Mouse (Mus musculus) embryonic facial prominence, embryonic 14.5 days (tissue): ENCODE measurements at regions not wholly inside any gene's neighbourhood (a gene's known extent, or its start where the extent isn't known, plus 50 kb on each side); places are given as distances from the start of the nearest gene placed in this dataset.

ENCODE experiments used
- ATAC-seq: fragments of 200-750 bp; cut with Nextera tagmentation; 2 replicates; pipeline ENCODE4 v1.8.0; 2017; ENCODE audit warnings: low read depth, moderate number of reproducible peaks, moderate TSS enrichment
- DNase-seq: peaks from one replicate; pipeline ENCODE4 v3.0.0-alpha.2; 2015; ENCODE audit warnings: low spot score
- H3K27ac ChIP-seq: fragments of 300-500 bp; sonication (generic); replicated peaks from 2 replicates; pipeline ENCODE4 v1.5.1; 2014; ENCODE audit warnings: low read depth, mild to moderate bottlenecking, low read length, moderate library complexity
- H3K27me3 ChIP-seq: fragments of 300-500 bp; sonication (generic); replicated peaks from 2 replicates; pipeline ENCODE4 v1.6.1; 2014; ENCODE audit warnings: low read length; ENCODE audit not compliant: control insufficient read depth, insufficient read depth
- H3K36me3 ChIP-seq: fragments of 300-500 bp; sonication (generic); 2 replicates; pipeline ENCODE4 v1.6.1; 2014; ENCODE audit warnings: low read length, mixed read lengths; ENCODE audit not compliant: control insufficient read depth, insufficient read depth
- H3K4me1 ChIP-seq: fragments of 300-500 bp; sonication (generic); 2 replicates; pipeline ENCODE4 v1.6.1; 2014; ENCODE audit warnings: antibody characterized with exemption, low read length; ENCODE audit not compliant: control insufficient read depth, insufficient read depth
- H3K4me2 ChIP-seq: fragments of 300-500 bp; sonication (generic); 2 replicates; pipeline ENCODE4 v1.6.1; 2014; ENCODE audit warnings: low read depth, mild to moderate bottlenecking, low read length, moderate library complexity, mixed read lengths
- H3K4me3 ChIP-seq: fragments of 300-500 bp; sonication (generic); 2 replicates; pipeline ENCODE4 v1.5.1; 2014; ENCODE audit warnings: low read depth, mild to moderate bottlenecking, low read length
- H3K9ac ChIP-seq: fragments of 300-500 bp; sonication (generic); 2 replicates; pipeline ENCODE4 v1.6.1; 2014; ENCODE audit warnings: low read depth, mild to moderate bottlenecking, low read length, moderate library complexity, mixed read lengths
- H3K9me3 ChIP-seq: fragments of 300-500 bp; sonication (generic); 2 replicates; pipeline ENCODE4 v1.6.1; 2016; ENCODE audit warnings: low read length; ENCODE audit not compliant: control insufficient read depth
- WGBS: fragments of 180-500 bp; shearing (Covaris S2); extraction: QIAGEN DNeasy Blood & Tissue Kit; methylation state at CpG from one replicate; pipeline ENCODE4 v1.1.7; 2014; 5-methylcytosine and 5-hydroxymethylcytosine counted together

GRCm38 (mm10) chr9:118294011-118294410 is 144.0 kb upstream of the Cmc1 start:
- WGBS, result 80% methylated on average over 8 of the region's 8 CpGs
- no peak overlapping the region for H3K4me3 ChIP-seq
- no peak overlapping the region for H3K9ac ChIP-seq
- H3K27me3 ChIP-seq, result no peaks in the 10 kb centered on the region
- no peak for ATAC-seq
- H3K4me2 ChIP-seq, result no peak overlapping the region
- no peak for DNase-seq
- H3K9me3 ChIP-seq, result no peaks in the 10 kb centered on the region
- H3K36me3 ChIP-seq, result no peaks in the 10 kb centered on the region
- no peak overlapping the region for H3K27ac ChIP-seq
- H3K4me1 ChIP-seq, result no peaks in the 10 kb centered on the region

- DNase-seq, result no peak
- no peak for ATAC-seq
These were observed 152.9 kb upstream of the Cmc1 start for GRCm38 (mm10) chr9:118302785-118303384.

DNA sequence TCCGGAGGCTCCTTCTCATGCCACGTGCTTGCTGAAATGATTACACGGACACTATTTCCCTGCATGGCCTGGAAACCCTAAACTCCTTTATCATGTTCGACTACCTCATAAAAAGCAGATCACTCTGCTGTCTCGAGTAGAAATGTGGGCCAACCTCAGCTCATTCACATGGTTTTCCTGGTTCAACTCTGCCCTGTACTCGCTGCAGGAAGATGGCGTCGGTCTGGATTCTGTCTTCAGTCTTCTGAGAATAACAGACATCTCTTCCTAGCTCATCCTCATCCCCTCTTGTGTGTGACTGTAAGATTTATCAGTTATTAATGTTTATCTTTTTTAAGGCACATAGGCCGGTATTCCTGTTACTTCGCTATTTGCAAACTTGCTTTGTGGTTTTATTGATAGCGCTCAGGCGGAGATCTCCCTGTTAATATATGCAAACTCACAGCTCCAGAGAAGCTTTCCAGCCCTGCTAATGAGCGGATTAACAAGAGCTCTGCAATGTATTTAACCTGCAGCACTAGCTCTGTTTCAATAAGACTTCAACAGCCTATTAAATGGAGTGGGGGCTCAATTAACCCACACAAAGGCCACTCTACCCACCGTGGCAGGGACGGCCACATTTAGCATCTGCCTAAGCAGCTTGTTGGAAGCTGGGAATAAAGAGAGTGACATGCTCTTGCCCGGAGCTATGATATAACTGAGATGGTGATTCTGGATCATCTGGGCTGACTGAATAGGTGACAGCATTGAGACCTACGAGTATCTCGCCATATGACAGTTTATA is 159.5 kb upstream of the Eomes start:
- Histone ChIP-seq H3K27me3 (no peaks in the 10 kb centered on the region), H3K4me2 (no peak overlapping the region), H3K36me3 (no peaks in the 10 kb centered on the region), H3K4me3 (no peak overlapping the region), H3K27ac (no peak overlapping the region), H3K9ac (no peak overlapping the region), H3K4me1 (no peaks in the 10 kb centered on the region), H3K9me3 (no peaks in the 10 kb centered on the region)
- ATAC-seq (no peak), DNase-seq (peak; percentile 33)
- 84% methylated on average over 18 of the region's 18 CpGs for WGBS

More at GRCm38 (mm10) chr9:118302785-118303384, 152.9 kb upstream of the Cmc1 start:
- no peak overlapping the region for H3K4me2 ChIP-seq
- no peaks in the 10 kb centered on the region for H3K27me3 ChIP-seq
- no peaks in the 10 kb centered on the region for H3K4me1 ChIP-seq
- H3K9me3 ChIP-seq, result no peaks in the 10 kb centered on the region
- H3K27ac ChIP-seq, result no peak overlapping the region
- no peak overlapping the region for H3K4me3 ChIP-seq
- H3K36me3 ChIP-seq, result no peaks in the 10 kb centered on the region
- no peak overlapping the region for H3K9ac ChIP-seq
- WGBS, result 75% methylated on average over 11 of the region's 11 CpGs

GRCm38 (mm10) chr9:118323796-118324195 is 154.2 kb upstream of the Eomes start:
- 39% methylated on average over 12 of the region's 12 CpGs for WGBS
- Histone ChIP-seq H3K4me1 (no peaks in the 10 kb centered on the region), H3K27ac (no peak overlapping the region), H3K27me3 (no peaks in the 10 kb centered on the region), H3K4me3 (no peak overlapping the region), H3K9me3 (no peaks in the 10 kb centered on the region), H3K36me3 (no peaks in the 10 kb centered on the region), H3K9ac (no peak overlapping the region), H3K4me2 (no peak overlapping the region)
- ATAC-seq, result no peak
- DNase-seq, result no peak

GRCm38 (mm10) chr9:118326656-118327055 is 151.4 kb upstream of the Eomes start:
- Histone ChIP-seq H3K4me1 (no peaks in the 10 kb centered on the region), H3K9ac (no peak overlapping the region), H3K4me2 (no peak overlapping the region), H3K27ac (no peak overlapping the region), H3K9me3 (no peaks in the 10 kb centered on the region), H3K36me3 (no peaks in the 10 kb centered on the region), H3K4me3 (no peak overlapping the region), H3K27me3 (no peaks in the 10 kb centered on the region)
- DNase-seq (no peak), ATAC-seq (no peak)
- 51% methylated on average over 9 of the region's 9 CpGs for WGBS

DNA sequence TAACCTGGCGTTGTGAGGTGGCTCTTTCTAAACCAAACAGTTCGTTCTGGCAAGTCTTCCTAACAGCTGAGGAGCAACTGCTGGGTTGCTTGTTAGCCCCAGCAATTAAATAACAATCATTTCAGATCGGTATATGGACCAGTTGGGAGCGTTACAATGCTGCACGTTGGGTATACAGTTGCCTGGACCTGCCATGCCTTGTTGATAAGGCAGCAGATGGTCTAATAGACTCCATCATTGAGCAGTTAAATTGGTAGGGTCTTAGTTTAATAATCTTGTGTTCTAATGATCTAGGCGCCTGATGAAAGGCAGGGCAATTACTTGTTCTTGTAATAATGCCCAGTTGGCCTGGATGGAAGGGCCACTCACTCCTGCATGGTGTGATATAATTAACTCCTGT is 150.1 kb upstream of the Eomes start:
- no peak overlapping the region for H3K4me2 ChIP-seq
- H3K9me3 ChIP-seq, result no peaks in the 10 kb centered on the region
- DNase-seq (no peak), ATAC-seq (no peak)
- 84% methylated on average over 6 of the region's 6 CpGs for WGBS
- H3K36me3 ChIP-seq, result no peaks in the 10 kb centered on the region
- H3K9ac ChIP-seq, result no peak overlapping the region
- no peaks in the 10 kb centered on the region for H3K4me1 ChIP-seq
- no peak overlapping the region for H3K27ac ChIP-seq
- no peaks in the 10 kb centered on the region for H3K27me3 ChIP-seq
- H3K4me3 ChIP-seq, result no peak overlapping the region

- H3K36me3 ChIP-seq, result no peaks in the 10 kb centered on the region
- ATAC-seq (no peak), DNase-seq (no peak)
- no peak overlapping the region for H3K27ac ChIP-seq
- no peaks in the 10 kb centered on the region for H3K9me3 ChIP-seq
- peak overlapping the region; percentile 50 for H3K4me2 ChIP-seq
- H3K4me3 ChIP-seq, result peak overlapping the region; percentile 23
- H3K9ac ChIP-seq, result peak overlapping the region; percentile 37; the same call in 1 of the 2 replicates
- H3K27me3 ChIP-seq, result no peaks in the 10 kb centered on the region
- 38% methylated on average over 12 of the region's 12 CpGs for WGBS
- H3K4me1 ChIP-seq, result no peaks in the 10 kb centered on the region
These were observed 136.6 kb upstream of the Eomes start for GRCm38 (mm10) chr9:118341401-118341800.

GRCm38 (mm10) chr9:118354911-118355310 is 123.1 kb upstream of the Eomes start:
- ATAC-seq, result no peak
- H3K27me3 ChIP-seq, result no peaks in the 10 kb centered on the region
- no peak for DNase-seq
- H3K9ac ChIP-seq, result no peak overlapping the region
- no peaks in the 10 kb centered on the region for H3K4me1 ChIP-seq
- H3K36me3 ChIP-seq, result no peaks in the 10 kb centered on the region
- H3K27ac ChIP-seq, result no peak overlapping the region
- no peak overlapping the region for H3K4me2 ChIP-seq
- no peaks in the 10 kb centered on the region for H3K9me3 ChIP-seq
- WGBS, result 95% methylated on average over 10 of the region's 10 CpGs
- no peak overlapping the region for H3K4me3 ChIP-seq

DNA sequence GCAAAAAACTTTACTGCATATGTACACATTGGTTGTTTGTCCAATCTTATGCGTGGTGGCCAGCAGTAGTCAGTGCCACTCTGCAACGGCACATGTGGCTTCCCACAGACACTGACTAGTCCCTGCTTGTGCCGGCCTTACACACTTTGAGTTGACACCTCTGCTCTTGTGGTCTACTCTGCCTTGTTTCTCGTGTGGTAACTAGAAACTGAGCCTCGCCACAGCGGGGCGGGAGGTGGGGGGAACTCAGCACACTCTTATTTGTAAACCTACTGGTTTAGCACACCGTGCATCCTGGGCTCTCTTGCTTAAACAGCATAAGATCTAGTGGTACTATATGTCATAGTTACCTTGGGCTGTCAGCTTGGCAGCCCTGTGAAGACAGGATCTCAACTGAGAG is 120.6 kb upstream of the Eomes start:
- H3K4me3 ChIP-seq, result no peak overlapping the region
- WGBS, result 94% methylated on average over 8 of the region's 8 CpGs
- no peaks in the 10 kb centered on the region for H3K36me3 ChIP-seq
- DNase-seq (no peak), ATAC-seq (no peak)
- H3K4me2 ChIP-seq, result no peak overlapping the region
- no peaks in the 10 kb centered on the region for H3K9me3 ChIP-seq
- no peak overlapping the region for H3K27ac ChIP-seq
- no peak overlapping the region for H3K9ac ChIP-seq
- no peaks in the 10 kb centered on the region for H3K27me3 ChIP-seq
- no peaks in the 10 kb centered on the region for H3K4me1 ChIP-seq
